Mouse (Mus musculus) kidney, postnatal 14 days (tissue): ENCODE data around the gene Gm20604.
A peak's percentile ranks its signal among the peaks of the same experiment; 100 is the strongest.

Source experiments
- DNase-seq: peaks from one replicate; pipeline ENCODE4 v3.0.0; 2022; ENCODE audit warnings: mixed read lengths

The Gm20604 gene

DNA sequence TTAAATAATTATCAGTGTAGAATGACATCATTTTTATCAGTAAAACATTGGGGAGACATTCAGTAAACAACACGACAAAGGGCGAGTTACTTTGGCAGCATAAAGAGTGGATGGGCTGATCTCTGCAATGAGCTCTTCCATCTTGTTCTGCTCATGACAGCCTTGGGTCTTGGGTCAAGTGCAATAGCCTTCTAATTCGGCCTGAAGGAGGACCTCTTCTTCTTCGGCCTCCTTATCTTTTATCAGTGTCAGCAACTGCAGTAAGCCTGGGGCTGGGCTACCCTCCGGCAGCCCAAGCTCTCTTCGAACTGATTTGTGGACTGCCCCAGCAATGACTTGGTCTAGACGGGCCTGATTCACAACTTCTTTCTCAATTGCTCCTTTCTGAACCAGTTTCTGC is 16.4 kb downstream of the Gm20604 start:
- DNase-seq: no peak

DNA sequence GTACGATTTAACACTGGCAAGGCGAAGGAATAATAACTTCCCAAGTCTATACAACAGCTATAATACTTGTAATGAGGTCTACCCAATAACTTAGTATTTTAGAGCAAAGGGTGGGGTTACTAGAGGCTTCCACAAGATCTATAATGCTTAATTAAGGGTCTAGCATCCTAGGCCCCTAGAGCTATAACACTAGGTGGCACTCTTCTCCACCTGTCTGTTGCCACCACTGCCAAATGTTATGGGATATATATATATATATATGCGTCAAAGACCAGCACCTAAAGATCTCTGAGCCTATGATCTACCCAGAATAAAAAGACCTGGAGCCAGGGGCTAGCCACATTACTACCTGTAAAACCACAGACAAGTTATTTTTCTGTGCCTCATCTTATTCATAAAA is 18.2 kb downstream of the Gm20604 start:
- no peak for DNase-seq

DNA sequence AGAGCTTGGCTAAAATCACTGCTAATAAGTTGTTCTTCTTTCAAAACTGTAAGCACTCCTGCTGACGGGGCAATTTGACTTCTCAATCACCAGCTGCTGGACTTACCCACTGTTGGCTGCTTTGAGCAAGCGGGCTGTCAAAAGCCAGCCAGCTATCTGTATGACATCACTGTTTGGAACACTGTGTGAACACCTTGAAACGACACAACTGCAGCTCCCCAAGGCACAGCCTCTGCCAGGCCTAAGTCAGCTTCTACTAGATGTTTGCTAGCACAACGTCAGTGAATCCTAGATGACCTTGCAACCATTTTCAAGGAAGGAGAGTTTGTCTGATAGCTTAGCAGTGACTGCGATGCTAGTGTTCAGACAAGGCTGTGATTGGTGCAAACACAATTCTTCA is 19.4 kb downstream of the Gm20604 start:
- no peak for DNase-seq

DNA sequence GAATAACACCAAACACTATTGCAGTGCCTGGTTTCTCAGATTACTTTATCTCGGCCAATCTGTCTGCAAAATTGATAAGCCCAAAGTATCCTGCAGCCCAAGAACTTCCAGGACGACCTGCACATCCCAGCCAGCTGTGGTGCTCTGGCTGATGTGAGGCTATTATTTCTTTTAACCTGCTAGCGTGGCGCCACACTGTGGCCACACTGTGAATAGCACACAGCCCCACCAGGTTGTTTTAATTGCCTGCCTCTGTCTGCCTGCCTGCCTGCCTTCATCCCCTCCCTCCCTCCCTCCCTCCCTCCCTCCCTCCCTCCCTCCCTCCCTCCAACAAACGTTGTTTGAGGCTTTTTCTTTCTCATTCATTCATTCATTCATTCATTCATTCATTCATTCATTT is 25.1 kb downstream of the Gm20604 start:
- peak; percentile 69 for DNase-seq

DNA sequence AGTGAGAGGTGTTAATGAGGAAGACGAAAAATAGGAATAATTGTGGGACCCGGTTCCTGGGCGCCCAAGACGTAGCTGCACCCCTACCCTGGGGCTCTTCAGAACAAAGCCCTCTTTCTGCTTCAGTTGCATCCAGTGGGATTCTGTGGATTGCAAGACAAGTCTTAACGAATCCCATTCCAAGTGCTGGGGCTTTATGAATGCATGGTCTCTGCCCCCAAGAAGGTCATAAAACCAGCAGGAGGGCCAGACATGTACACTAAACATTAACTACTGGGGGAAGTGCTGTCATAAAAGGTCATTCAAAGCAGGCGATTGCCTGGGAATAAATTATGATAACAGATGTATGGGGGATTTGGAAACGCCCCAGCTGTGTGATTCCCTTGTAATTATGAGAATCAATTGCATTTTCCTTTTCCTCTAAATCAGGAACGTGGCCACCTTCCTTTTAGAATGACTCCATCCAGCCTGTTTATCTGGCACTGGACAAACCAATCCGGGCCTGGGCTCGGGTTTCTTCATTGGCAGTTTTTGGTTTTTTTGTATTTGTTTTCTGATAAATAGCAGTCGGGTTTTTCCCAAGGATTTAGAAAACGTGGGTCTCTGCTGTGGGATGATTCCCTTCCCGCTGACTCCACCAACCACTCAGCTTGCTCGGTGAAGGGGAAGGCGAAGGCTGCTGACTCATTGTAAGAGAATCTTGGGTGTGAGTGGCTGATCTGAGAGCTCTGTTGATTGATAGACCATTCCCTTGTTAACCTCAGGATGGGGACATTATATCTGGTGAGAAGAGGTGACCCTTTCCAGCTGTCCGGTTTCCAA is 27.5 kb downstream of the Gm20604 start:
- DNase-seq: peak; percentile 41

DNA sequence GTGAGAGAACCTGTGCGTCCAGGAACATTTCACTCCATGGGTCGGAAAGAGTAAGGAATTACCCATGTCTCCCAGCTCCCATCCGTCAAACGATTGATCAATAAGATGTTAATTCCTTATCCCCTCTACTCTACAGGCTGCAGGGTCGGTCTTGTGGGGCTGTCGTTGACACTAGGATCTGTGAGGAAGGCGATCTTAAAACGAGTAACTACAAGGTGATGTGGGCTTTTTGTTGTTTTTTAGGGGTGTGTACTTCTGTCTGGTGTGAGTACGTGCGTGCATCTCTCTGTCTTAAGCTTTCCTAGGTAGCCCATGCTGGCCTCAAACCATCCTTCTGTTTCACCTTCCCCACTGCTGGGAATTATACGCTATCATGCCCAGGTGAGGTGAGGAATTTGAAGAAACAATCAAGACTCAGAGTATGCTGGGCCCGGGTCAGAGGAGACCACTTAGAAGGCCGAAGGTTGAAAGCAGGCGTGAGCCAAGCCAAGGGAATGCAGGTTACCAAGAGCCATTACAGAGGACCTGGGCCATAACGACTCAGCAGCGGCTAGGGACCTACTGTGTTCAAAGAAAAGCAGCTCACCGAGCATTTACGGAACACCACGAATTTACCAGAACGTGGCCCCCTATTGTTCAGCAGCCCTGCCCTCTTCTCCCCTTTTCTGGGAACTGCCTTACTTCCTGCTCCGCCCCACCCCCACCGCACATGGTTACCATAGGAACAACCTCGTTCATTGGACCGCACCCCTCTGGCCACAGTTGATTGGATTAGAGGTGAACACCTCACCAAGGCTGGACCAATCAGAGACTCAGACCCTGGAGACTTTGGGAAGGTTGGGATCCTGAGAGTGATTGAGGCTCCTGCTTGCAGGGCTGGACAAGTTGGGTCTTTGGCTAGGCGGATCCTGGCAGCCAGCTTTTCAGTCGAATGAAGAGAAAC is 28.3 kb downstream of the Gm20604 start:
- DNase-seq: peak; percentile 85

DNA sequence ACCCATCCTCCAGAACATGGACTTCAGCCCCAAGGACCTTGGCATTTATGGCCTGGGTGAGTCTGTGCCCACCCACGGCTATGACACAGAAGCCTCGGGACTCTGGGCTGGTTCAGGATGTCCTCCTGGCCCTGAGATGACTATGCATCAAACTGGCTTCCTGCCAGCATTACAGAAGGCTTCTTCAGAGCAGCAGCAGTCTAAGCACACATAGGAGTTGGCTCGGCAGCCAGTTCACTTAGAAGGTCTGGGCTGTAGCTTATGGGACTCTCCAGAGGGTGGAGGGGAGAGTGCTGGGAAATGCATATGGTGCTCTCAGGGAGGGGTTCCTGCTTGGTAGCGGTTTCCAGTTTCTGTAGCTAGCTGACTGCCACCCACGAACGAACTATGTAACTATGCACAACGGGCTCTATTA is 32.7 kb downstream of the Gm20604 start:
- DNase-seq: peak; percentile 49

DNA sequence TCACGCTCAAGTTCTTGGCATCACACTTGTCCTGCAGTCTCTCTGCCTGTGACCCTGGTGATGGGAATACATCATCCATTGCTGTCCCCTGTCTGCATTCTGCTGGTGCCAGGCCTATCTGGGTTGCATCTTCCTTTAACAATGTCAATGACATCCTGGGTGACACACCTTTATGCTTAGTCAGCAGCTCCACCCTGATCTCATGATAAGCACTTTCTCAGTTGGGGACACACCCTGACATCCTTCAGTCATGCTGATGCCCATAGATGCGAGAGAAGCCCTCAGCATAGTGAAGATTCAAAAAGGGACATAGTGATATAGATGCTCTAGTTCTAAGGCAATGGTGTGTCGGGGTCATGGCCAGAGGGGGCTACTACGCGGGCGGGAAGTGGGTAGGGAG is 33.3 kb downstream of the Gm20604 start:
- no peak for DNase-seq

DNA sequence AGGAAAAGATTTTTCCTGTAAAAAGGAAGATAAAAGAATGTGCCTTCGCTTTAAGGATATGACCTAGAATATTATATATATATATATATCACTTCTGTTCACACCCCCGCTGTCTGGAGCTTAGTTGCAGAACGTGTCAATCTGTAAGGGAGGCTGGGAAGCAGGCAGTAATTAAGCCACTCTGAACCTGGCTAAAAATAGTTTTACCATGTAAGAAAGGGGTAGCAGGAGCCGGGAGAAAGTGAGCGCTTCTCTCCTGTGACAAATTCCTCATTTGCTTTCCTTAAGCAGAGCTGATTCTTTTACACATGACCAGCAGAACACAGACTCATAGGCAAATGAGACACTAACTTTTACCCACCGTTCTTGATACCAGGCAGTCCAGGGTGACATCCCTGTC is 34.6 kb downstream of the Gm20604 start:
- no peak for DNase-seq

DNA sequence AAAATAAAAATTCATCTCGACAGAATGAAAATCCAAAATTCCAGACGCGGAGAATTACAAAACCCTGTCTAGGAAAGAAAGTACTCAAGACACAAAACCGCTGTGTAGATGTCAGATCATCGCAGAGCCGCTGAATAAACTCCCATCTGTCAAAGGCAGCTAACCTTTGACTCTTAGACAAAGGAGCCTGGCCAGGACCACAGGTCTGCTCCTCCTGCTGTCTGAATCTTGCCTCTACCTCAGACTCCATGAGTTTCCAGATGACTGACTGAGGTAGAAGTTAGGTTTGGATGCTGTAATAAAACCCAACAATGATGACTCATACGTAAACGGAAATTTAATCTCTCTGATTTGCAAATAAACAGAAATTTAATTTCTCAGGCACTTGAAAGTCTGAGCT is 35.5 kb downstream of the Gm20604 start:
- no peak for DNase-seq

DNA sequence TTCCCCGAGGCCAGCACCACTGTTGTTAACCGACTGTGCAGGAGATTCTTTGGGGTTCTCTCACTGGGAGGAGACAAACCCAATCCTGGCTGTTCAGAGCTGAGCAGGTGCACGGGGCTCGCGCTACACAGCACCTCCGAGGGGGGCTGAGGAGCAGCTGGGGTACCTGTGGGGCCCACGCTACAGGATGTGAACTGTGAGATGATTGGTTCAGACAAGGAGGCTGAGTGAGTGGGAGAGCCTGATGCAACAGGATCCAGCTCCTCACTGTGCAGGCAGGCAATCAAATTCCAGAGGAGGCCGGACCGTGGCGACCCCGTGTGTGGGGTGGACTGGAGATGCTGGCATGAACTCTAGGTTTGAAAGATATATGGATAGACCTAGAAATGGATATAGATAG is 36.0 kb downstream of the Gm20604 start:
- no peak for DNase-seq

DNA sequence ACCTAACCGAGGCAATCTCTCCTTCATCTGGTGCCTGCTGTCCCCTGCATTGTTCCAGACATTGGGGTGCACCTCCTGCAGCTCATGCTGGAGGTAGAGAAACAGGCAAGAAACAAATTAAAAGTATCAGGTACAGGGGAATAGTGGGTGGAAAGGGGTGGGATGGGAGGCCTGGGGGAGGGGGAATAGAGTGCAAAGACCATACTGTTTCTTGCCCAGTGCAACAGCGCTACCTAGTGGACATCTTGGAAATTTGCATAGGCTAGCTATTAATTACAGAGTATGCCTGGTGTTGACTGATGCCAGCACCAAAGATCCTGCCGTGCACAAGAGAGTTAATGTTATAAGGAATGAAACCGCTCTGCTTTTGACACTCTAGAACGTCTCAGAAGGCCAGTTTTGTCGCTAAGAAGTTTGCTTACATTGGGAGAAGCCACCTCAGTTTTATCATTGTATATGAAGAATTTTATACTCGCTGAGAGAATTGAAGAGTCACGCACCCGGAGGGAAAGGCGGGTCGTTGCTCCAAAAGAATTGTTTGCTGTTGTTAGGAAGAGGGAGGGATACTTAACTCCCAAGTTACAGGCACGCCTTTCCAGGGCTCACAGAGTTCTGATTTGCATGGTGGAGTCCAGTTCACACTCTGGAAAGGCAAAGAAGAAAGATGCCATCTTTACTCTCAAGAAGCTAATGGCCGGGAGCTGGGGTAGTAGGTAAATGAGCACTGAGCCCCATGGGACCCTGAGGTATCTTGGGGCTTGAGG is 38.7 kb downstream of the Gm20604 start:
- DNase-seq: peak; percentile 55

DNA sequence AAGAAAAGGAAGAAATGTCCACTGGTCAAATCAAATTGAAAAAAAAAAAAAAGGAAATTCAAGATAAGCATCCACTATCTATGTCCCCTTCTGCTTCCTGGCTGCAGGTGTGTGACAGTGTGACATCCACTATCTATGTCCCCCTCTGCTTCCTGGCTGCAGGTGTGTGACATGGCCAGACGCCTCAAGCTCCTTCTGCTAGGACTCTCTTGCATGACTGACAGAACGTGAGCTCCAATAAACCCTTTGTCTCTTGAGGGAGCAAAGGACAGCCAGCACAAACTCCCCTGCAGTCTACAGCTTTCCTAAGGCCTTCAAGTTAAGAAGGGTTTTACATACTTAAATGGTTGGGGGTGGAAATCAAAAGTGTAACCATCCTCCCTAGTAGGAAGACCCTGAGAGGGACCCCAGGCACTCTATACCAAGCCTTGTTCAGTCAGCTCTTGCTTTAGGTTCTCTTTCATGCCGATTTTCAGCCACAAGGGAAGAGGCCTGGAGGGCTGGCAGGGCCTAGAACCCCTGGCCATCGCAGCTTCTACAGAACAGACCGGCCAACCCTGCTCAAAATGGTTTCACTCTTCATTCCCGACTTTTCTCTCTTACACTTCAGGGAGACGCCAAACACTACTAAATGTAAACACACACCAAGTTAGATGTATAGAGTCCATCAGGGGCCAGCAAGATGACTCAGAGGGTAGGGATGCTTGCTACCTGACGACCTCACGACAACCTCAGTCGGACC is 43.6 kb downstream of the Gm20604 start:
- no peak for DNase-seq

DNA sequence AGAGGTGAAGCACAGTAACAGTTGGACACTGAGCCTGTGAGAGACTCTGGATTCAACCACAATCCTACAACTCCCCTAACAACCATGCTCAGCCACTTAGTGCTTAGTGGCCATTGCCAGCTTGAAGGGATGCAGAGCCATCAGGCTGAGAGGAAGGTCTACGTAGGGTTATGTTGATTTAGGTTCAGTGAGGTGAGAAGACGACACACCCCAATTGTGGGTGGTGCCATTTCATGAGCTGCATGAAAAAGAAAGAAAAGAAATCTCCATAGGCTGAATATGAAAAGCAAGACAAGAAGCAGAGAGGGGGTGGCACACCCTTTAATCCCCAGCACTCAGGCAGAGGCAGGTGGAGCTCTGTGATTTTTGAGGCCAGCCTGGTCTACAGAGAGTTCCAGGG is 44.4 kb downstream of the Gm20604 start:
- no peak for DNase-seq

DNA sequence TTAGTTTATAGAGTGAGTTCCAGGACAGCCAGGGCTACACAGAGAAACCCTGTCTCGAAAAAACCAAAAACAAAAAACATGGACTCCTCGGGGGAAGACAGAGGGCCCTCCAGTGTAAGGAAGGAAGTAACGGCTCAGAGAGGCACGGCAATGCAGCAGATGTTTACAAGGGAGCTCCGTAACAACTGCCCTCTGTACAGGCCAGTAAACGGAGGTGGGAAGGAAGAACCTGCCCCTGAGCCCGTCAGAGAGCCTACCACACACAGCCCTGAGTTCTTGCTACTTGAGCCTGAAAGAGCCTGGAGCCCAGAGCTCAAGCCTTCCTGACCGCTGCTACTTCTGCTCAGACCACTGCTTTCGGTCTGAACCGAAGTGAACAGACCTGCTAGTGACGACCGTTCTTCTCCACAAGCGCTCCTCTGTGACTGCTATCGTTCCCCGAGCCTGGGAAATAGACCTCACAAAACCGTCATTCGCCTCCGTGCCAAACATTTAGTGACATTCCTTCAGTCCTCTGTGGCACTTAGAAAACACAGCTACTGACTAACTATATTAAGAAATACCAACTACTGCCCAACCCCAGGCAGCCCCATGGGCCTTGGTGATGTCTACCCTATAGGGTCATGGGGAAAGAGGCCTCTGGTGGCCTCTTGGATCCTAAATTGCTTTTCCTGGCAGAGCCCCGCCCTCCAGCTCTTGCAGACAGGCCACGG is 45.2 kb downstream of the Gm20604 start:
- DNase-seq: no peak

DNA sequence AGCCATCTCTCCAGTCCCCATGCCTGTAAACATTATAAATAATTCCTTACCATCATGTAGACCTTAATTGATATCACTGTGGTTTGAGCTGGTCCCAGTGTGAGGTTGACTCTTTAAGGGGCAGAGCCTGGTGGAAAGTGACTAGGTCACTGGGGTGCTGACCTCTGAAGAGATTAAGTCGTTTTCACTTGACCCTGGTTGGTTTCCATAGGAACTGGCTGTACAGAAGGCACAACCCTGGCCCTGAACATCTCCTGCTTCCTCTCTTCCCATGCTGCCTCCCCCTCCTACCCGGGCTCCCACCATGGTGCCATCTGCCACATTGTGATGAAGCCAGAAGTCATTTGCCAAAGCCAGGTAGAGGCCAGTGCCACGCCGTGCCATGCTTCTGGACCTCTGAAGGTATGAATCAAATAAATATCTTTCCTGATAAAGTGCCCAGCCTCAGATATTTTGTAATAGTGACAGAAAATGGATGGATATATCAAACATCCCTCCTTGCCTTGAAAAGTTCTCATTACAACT is 47.6 kb downstream of the Gm20604 start:
- no peak for DNase-seq

DNA sequence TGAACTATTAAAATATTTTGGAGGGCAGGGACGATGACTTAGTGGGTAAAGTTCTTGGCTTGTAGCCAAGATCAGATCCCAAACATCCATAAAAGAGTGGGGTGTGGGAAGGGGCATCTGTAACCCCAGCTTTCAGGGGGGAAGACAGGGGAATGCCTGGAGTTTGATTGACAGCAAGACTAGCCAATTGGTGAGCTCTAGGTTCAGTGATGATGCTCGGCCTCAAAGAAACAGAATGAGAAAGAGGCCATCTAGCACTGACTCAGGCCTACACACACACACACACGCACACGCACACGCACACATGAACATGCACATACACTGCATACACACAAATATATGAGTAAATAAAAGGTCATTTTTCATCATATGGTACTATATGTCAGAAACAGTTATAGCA is 48.6 kb downstream of the Gm20604 start:
- no peak for DNase-seq

DNA sequence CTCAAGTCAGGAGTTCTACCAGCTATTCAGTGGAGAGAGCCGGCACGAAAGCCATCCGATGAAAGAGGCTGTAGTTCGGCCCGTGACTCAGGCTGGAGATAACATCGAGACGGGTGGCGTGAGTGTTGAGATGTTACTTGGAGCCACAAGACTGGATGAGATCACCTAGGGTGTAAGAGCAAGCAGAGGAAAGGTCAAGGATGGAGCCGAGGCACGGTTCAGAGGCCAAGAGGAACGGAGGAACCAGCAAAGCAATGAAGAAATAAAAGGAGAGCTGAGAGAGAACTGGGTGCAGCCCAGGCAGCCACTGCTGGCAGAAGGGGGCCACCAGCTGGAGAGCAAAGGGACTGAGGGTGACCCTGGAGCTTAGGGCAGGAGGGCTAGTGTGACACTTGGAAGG is 50.3 kb downstream of the Gm20604 start:
- no peak for DNase-seq

DNA sequence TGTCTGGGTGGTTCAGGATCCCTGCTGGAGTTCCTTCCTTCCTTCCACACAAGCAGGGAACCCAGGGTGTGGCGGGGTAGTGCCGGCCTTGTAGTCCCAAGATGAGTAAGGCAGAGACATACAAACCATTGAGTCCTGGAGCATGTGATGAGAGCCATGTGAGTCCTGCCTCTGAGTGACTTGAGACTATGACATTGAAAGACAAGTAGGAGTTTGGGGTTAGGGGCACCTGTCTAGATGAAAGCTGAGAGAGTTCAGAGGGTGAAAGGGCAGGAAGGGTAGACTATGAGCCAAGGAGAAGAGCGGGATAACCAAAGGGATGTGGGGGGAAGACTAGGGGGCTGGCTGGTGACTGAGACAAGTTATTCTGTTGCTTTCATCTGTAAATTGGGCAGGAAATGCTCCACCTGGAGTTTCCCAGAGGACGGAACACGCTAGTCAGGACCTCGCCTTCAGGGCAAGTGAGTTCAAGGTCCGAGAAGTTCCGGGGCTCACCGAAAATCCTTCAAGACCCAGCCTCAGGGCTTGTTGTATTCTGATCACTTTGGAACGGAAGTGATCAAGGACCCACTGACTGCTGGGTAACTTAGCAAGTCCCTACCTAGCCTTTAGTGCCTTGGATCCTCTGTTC is 51.5 kb downstream of the Gm20604 start:
- DNase-seq: no peak

DNA sequence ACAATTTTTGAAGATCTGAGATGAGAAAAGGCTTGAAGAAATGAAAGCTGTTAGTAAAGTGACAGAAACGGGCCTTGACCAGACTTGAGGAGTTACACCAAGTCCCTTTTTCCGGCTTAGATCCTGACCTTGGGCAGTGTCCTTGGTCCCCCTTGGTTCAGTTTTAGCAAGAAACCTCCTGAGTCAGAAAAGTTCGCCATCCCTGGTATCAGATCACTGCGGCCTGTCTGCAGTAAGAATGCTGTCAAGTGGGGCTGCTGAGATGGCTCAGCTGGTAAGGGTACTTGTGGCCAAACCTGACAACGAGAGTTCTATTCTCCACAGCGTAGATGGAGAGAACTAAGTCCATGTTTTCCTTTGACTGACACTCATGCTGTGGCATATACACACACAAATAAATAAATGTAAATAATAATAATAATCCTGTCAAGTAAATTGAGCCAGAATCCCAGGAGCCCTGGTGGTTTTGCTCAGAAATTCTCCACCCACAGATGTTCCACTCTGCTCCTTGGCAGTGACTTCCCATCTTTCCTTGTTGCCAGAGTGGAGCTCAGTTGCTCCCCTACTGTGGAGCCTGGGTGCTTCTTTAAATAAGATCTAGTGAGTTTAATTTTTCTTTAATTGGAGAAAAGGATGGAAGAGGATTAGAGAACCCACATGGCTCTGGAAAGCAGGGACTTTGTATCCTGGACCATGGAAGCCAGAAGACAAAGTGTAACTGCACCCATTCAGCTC is 52.4 kb downstream of the Gm20604 start:
- DNase-seq: no peak
